Mouse (Mus musculus): ENCODE measurements around the gene Maats1.

Gene Maats1

DNA sequence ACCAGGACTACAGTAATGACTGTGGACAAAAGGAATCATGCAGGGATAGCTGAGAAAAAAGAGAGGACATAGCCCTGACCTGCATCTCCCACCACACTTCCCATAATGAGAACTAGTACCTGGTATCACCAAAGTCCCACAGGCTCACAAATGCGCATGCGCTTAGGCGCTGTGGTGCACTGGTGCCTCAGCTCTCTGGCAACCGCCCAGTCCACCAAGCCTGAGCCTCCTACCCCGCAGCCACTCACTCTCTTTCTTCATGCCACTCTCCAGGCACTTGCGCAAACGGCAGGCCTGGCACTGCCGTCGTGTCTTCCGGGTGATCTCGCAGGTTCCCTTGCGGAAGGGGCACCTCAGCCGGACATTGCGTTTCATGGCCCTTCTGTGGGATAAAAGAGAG is 87.9 kb downstream of the Maats1 start:
- TF ChIP-seq GATA4 (IDR thresholded peaks at IDR 0.05; ENCODE audit: insufficient replicate concordance, low read length): no peak

DNA sequence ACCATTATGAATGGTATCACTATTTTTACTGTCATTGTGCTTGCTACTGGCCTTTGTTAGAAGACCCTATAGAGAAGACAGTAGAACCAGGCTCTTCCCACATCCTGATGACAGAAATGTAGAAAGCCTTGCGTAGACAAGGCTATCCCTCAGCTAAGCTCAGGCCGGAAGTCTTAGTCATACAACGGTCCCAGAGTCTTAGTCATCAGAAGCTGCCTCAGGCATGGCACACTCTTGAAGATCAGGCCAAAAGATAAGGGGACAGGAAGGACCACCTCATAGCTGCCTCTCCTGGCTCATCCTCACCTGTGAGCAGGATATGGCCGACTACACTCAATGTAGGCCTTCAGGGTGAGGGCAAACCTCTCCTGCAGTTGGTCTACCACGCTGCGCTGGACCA is 91.5 kb downstream of the Maats1 start:
- no peak for TF ChIP-seq GATA4 (IDR thresholded peaks at IDR 0.05; ENCODE audit: insufficient replicate concordance, low read length)

DNA sequence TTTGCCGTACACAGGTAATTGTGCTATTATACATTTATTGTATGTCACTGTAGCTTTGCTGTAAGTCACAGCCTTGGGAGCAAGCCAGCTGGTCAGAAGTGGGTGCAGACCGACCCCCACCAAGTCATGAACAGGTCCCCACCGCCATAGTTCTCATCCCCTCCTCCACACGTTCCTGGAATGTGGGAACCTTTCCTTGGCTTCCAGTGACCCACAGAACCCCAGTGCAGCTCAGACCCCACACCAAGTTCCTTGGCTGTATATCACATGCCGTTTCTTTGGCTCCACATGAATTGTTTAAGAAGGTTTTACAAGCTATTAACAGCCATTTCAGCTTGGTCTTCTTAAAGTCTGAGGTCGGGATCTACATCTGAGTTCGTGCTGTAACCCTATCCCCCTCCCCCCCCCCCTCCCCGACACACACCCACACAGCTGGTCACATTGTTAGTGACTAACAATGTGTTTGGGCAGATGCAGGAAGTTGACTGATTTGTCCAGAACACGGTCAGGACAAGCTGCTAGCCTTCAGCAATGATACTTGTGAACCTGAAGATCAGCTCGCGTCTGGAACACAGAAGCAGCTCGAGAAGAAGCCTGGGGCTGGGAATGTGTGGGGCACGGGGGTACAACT is 93.5 kb downstream of the Maats1 start:
- no peak for TF ChIP-seq GATA4 (IDR thresholded peaks at IDR 0.05; ENCODE audit: insufficient replicate concordance, low read length)
